Mouse (Mus musculus) left cerebral cortex, adult 11 months (tissue): ENCODE measurements around the gene Asic3.

Experiments used
- DNase-seq: peaks from one replicate; pipeline ENCODE4 v3.0.0; 2022; ENCODE audit warnings: low spot score

Gene Asic3

DNA sequence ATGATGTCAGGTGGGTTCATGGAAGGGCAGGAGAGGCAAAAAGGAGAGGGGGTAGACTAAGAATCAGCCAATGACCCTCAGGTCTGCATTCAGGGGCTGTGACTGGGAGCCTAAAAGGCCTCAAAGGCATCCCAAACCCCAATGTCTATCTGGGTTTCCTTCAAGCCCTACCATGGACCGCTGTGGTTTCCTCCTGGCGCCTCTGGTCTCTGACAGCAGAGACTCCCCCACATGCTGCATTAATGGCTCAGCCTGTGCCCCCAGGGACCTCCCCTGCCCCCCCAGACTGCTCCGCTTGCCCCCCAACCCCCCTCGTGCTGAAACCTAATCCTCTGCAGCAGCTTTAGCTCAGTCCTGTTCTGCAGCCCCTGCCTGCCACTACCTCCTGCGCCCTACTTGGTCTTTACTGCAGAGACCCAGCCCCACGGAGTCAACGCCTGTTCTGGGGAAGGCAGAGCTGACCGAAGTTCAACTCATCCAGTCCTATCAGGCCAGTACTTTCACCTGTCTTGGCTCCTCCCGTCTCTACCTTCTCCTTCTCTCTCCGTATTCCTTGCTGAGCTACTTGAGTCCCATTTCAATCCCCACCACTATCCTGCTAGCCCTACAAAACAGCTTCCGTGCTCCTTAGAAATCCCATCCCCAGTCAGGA is at the start of gene Asic3:
TSS of gene Asic3 (plus strand) at position 351 of the 652 bp plus-strand sequence.
- no peak for DNase-seq

DNA sequence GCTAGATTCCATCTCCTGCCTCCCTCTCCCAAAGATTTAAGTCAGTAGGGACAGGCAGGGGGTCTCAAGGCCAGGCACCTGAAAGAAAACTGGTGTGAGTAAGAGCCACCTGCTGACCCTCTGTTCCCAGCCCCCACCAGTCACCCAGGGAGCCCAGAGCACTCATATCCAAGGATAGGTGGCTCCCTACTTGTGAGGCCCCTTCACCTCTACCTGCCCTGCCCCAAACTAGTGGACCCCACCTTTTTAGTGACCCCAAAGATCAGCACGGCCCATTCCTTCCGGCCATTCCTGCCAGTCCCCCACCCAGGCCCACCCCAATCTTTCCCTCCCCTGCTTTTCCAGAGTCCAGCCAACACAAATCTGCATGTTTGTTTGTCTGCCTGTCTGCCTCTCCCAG is 49.7 kb upstream of the Asic3 start:
- no peak for DNase-seq

DNA sequence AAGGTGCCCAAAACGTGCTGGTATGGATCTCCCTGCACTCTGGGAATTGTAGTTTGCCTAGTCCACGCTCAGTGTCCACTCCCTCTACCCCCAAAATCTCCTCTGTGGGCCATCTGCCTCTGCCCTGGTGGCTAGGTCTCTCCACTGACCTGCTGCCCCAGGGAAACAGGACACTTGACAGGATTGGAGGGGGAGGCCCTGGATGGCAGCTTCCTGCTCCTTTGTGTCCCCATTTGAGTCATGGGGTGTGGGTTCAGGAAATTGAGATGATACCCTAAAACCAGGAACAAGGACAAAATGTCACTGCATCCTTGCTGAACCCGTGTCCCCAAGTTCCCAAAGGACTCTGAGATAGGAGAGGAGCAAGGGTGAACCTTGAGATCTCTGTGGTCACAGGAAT is 49.1 kb upstream of the Asic3 start:
- no peak for DNase-seq

DNA sequence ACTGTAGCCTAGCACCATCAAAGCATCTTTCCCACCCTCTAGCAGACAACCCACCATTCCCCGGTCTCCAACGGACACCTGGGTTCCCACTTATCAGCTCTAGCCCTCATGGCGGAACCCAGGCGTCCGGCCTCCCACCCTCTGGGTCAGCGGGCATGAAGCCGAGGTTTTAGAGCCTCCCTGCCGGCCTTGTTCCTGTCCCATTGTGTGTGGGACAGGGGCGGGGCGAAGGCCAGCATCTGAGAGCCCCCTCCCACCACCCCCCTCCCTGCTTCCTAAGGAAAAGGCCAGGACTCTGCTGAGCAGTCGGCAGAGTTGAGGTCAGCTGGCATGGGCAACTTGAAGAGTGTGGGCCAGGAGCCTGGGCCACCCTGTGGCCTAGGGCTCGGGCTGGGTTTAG is 48.7 kb upstream of the Asic3 start, which contains the start of gene Nos3:
TSS of gene Nos3 (plus strand) at position 303 of the 400 bp plus-strand sequence.
- no peak for DNase-seq

DNA sequence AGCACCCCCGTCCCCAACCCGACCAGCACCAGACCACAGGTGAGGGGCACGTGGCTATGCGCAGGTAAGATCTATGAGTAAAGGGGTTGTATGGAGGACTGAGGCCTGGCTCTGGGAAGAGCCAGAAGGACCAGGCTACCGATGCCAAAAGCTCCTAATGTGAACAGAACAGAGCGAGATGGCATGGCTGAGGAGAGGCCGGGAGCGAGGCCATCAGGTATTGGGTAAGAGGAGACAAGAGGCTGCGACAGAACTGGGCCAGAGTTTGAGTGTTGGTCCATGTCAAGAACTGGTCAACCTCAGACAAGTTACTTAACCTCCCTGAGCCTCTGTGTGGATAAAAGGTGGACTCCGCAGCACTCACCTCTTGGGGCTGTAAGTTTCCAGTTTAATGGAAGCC is 48.2 kb upstream of the Asic3 start:
- DNase-seq, result no peak

DNA sequence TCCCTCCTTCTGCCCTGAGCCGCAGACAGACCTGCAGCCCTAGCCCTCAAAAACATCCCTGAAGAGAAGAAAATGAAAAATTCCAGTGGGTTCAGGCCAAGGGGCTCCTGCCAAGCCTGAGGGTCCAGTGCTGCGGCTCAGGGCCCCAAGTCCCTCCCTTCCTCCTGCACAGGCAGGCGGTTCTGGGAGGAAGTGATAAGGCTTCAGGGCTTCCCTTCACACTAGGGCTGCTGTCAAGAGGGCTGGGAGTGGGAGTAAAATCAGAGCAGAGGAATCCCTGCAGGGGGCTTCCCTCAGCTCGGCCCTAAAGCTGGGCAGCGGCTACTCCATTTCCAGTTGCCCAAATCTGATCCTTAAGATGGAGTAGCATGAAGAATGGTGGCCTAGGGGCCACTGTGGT is 47.7 kb upstream of the Asic3 start:
- DNase-seq, result no peak

DNA sequence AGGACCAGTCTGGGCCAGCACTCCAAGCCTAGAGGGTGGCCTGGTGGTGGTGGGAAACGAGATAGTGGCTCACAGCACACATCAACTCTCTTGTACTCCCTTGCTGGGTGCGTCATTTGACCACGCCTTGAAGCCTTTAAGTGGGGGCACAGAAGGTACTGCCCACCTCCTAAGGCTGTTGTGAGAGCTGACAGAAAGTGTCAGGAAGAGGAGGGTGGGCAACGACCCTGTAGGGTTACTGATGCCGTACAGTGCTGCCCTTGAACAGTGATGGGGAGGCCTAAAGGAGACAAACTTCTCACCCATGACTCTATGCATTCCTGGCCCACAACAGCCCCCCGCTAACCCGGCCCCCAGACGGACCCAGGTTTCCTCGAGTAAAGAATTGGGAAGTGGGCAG is 46.8 kb upstream of the Asic3 start:
- no peak for DNase-seq

DNA sequence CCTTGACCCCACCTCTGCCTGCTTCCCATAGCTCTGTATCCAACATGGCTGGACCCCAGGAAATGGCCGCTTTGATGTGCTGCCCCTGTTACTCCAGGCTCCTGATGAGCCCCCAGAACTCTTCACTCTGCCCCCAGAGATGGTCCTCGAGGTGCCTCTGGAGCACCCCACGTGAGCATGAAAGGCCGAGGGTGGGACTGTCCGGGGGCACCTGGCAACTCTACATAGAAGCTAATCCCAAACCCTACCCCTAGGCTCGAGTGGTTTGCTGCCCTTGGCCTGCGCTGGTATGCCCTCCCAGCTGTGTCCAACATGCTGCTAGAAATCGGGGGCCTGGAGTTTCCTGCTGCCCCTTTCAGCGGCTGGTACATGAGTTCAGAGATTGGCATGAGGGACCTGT is 43.4 kb upstream of the Asic3 start:
- DNase-seq, result no peak

DNA sequence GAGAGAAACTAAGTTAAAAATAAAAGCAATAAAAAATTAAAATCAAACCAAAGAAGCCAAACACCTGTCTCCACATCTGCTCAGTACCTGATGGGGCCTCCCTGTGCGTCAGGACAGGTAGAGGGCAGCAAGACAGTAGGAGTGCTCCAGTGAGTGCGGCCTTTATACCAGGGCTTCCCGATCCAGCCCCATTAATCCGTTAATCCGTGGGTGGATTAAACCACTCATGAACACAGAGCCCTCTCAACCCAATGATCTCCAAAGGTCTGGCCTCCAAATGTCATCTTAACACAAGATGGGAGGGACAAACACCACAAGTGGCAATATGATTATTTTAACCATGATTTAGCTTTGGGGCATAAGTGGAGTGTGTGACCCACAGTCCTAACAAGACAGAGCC is 39.4 kb upstream of the Asic3 start:
- no peak for DNase-seq

DNA sequence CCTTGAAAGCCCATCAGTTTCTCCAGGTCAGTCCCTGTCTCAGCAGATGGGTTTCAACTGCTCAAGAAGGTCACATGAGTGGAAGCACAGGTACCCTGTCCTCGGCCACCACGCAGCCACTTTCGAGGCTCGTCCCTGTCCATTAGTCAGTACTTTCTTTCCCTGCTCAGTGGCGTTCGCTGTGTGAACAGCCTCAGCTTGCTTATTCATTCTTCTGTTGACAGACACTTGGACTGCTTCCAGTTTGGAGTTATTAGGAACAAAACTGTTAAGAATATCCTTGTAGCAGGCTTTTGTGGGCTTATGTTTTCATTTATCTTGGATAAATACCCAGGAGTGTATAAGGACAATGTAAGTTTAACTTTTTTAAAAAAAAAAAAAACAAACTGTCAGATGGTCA is 39.0 kb upstream of the Asic3 start:
- DNase-seq, result no peak

DNA sequence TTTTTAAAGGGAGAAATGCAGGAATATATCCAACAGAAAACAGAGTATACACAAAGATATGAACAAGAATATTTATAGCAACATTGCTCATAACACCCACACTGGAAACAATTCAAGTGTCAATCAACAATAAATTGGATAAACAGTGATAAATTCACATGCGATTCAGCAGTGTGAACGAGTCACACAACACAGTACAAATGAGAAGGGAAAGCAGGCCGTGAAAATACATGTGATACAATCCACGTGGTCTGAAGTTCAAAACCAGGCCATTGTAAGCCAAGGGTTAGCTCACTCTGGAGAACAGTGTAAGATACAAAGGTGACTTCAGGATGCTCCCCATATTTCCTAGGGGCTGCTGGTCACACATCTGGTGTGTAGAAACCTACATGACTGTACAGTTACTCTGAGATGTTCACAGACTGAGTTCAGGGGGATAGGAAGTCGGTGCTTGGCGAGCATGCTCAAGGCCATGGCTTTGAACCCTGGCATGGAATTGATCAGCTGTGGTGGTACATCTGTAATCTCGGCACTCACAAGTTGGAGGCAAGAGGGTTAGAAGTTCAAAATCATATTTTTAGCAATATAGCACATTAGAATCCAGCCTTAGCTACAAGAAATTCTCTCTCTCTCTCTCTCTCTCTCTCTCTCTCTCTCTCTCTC is 38.4 kb upstream of the Asic3 start:
- DNase-seq, result no peak

DNA sequence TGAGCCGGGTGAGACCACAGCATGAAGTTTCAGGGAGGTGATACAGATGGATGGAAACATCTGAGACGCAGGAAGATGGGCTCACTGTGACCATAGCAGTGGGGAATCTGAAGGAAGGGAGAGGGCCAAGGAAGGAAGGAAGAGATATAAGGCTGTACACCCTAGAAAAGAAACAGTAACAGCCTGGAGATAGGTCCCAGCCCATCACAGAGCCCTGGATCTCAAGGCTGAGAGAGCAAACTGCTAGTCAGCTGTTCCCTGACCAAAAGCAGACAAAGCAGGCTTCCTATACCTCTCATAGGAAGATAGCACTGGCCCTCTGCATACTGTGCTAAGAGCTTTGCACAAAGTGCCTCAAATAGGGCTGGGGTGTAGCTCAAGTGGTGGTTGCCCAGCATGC is 34.5 kb upstream of the Asic3 start:
- no peak for DNase-seq

DNA sequence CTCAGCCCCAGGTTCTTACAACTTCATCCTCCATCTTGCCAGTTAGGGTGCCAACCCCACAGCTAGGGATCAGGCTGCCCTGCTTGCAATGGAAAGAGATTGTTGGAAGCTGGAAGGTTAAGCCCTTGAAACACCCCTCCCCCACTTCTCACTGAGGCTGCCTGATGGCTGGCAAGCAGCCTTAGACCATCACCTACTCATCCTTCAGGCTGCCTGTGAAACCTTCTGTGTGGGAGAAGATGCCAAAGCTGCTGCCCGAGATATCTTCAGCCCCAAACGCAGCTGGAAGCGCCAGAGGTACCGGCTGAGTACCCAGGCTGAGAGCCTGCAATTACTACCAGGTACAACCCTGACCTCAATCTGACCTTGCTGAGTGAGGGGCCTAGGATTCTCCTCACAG is 33.7 kb upstream of the Asic3 start:
- no peak for DNase-seq

DNA sequence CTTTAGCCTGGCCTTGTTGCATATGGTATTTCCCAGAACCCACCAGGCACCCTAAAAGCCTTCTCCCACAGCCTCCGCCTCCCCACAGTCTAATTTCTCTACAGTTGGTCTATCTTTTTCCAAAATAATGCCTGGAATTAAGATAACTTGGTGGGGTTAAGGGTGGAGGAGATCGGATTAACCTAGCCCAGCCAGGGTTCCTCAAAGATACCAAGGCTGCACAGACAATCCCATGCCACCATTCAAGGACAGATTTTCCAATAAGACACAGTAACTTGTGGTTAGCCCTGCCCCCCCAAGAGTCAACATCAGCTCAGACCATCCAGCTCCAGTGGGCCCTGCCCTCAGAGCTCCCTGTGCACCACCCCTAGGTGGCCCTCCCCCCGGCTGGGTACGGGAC is 32.7 kb upstream of the Asic3 start:
- DNase-seq, result no peak

DNA sequence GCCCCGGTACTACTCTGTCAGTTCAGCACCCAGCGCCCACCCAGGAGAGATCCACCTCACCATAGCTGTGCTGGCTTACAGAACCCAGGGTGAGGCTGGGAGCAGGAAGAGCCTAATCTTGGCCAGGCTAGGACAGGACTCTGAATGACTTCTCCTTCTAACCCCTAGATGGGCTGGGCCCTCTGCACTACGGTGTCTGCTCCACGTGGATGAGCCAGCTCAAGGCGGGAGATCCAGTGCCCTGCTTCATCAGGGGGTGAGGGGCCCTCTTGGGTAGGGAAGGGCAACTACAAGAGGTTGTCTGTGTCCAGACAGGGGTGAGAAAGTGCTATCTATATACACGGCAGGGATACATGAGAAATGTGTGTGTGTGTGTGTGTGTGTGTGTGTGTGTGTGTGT is 31.7 kb upstream of the Asic3 start:
- DNase-seq, result no peak

DNA sequence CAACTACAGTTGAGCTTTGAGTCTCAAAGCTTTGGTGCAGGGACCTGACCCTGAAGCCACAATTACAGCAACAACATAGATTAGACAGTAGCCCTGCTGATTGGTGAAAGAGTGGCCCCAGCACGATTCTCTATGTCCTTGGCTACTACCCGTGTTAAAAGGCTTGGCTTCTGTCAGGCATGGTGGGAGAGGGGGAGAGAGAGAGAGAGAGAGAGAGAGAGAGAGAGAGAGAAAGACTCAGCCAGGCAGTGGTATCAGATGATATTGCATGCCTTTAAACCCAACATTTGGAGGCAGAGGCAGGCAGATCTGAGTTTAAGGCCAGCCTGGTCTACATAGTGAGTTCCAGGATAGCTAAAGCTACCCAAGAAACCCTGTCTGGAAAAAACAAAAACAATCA is 31.2 kb upstream of the Asic3 start:
- DNase-seq, result no peak

DNA sequence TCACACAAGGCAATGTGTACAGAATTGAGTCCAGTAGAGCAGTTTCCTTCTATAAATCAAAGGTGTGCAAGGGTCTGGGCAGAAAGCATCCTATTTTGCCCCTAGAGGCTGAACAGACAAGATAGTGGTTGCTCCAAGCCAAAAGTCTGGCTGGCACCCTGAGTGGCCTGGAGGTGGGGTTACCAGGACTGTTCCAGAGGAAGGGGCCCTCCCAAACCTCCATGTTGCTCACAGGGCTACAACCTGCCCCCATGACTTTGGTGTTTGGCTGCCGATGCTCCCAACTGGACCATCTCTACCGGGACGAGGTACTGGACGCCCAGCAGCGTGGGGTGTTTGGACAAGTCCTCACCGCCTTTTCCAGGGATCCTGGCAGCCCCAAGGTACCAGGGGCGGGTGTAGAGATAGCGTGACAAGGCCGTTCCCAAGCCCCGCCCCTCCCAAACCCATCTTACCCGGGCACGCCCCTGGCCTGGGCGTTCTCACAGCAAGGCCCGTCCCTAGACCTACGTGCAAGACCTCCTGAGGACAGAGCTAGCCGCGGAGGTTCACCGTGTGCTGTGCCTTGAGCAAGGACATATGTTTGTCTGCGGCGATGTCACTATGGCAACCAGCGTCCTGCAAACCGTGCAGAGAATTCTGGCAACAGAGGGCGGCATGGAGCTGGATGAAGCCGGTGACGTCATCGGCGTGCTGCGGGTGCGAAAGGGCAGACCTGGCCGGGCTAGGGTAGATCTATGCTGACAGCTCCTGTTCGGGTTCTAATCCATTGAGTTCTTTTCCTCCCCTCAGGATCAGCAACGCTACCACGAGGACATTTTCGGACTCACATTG is 29.9 kb upstream of the Asic3 start:
- peak; percentile 90 for DNase-seq

DNA sequence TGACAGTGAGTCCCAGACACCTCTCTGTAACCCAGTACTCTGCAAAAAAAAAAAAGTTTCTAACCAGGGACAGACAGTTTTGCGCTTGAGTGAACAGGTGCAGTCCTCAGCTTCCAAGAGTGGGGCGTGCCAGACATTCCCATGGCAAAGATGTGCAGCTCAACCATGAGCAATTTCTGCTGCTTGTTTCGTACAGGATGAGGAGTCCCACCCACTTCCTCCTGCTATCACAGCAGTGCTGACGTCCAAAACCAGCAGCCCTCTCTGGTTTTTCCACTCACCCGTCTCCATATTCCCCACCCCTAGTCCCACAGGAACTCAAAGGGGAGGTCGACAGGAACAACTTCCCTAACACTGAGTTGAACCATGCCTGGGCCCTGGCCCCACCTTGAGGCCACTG is 28.8 kb upstream of the Asic3 start:
- DNase-seq, result no peak

DNA sequence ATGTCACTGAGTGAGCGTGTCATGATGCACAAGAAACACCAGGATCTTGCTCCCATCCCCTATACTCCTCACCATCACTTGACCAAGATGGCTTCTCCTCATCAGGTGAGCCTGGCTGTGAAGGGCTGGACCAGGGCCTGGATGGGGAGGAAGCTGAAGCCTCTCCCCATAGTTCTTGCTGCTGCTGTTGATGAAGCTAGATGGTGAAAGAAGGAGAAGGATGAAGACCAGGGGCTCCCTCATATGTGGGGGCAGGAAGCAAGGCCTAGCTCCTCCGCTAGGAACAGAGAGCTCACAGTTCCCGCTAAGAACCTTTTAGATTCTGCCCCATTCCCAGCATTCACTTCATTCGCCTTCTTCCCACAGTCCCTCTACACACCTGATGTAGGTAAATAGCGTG is 27.8 kb upstream of the Asic3 start:
- no peak for DNase-seq

DNA sequence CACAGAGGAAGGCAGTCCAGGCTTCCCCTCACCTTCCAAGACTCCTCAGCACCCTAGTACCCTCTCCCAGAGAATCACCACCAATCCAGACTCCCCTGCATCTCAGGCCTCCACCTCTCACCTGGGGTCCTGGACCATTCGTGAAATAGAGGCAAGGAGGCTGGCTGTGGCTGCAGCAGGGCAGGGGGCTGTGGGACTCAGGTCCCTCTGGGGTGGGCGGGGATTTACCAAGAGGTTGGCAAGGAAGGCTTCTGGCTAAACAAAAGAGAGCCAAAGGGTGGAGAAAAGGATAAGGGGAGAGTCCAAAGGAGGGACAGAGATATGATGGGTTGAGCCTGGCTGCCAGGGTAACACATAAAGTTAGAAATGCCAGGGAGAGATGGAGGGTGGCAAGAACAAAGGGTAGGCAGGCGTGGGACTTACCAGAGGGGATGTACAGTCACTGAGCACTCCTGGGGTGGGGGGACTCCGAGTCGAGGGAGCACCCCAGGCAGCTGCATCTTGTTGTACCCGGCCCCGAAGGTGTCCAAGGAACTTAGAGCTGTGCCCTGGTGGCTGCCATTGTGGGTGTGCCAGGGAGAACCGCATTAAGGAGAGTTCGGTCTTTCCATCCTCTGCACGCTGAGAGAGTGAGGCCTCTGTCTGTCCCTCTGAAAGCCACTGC is 27.2 kb upstream of the Asic3 start:
- DNase-seq, result no peak

DNA sequence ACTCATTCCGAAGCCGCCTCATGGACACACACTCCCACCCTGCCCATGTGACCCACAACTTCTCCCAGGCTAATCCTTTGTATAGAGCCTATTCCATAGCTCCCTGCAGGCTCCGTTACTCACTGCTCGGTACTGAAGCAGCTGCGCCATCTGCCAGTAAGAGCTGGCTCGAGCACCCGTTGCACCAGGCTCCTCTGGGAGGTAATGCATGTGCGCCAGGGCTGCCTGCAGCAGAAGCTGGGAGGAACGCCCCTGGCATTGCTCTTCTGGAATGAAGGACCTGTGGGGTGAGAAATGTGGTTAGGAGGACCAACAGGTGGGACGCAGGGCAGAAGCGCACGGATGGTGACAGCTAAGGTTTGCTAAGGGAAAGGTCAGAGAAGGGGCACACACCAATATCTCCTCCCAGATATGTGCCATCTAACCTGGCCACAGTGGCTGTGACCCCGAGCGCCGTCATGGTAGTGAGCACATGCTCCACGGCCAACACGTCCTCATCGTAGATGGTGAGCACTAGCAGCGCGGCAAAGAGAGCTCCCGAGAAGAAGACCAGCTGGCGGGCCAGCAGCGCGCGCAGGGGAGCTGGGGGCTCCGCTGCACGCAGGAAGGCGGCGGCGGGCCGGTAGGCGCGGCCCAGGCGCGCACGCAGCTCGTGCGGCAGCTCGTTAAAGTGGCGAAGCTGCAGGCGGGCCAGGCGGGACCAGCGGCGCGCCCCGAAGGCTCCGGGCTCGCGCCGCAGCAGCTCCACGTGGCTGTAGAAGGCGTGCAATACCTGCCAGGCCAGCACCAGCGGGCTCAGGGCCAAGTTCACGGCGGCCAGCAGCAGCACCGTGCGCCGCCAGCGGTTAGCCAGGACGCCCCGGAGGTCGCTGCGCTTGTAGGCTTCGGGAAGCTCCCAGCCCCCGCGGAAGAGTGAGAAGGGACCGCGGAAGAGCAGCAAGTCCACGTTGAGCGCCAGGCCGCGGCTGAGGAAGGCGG is 25.6 kb upstream of the Asic3 start:
- no peak for DNase-seq
